Mouse (Mus musculus): Measurements from ENCODE around the gene Mia. TPM values are rescaled to one million over a fixed set of nuclear protein-coding genes. Genes with fewer than 3 reads are reported as not detected.

Gene Mia
- polyA plus RNA-seq (2012; rRNA removed) = 10.5 and 13.5 TPM in 2 replicates

- Histone ChIP-seq H3K4me3 (replicated peaks; ENCODE audit: extremely low read depth, low read depth, low read length) (no peak within 1 kb of the TSS), H3K4me1 (ENCODE audit: control insufficient read depth, insufficient read depth, low read length) (peaks cover 6% of the 10 kb centered on the region; the same call in 1 of the 2 replicates)
- TF ChIP-seq CTCF (IDR thresholded peaks at IDR 0.05; ENCODE audit: insufficient read depth, low read length) = no peak
- TF ChIP-seq POLR2A (IDR thresholded peaks at IDR 0.05; ENCODE audit: borderline replicate concordance, extremely low read depth, low read depth, low read length) = no peak
- DNase-seq = peak; percentile 25
- WGBS = 57% methylated on average over 14 of the region's 14 CpGs
Observed at GRCm38 (mm10) chr7:27180837-27181695, at the start of gene Mia, which contains the start of gene Gm21983. Gene Mia, minus strand, starts transcription at chr7:27181157. Gene Gm21983, minus strand, starts transcription at chr7:27181086.

DNA sequence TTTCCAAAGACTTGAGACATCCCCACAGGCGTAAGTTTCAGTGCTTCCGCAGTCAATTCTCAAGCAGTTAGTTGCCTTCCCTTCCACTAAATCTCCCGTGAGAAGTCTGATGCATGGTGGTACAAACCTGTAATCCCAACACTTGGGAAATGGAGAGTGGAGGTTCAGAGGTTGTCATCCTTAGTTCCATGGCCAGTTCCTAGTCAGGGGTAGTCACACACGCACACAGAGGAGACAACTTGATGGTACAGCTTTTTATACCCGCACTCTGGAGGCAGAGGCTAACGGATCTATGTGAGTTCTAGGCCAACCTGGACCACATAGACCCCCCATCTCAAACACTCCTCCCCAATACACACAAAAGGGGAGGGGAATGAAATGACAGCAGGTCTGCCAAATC lies 47.9 kb upstream of the Mia start:
- WGBS = 14% methylated on average over 6 of the region's 6 CpGs
- DNase-seq = no peak
- Histone ChIP-seq H3K4me1 (ENCODE audit: control insufficient read depth, insufficient read depth, low read length) (peaks cover 25% of the 10 kb centered on the region), H3K4me3 (replicated peaks; ENCODE audit: extremely low read depth, low read depth, low read length) (peak overlapping the region; percentile 77)
- TF ChIP-seq CTCF (IDR thresholded peaks at IDR 0.05; ENCODE audit: insufficient read depth, low read length) (no peak), POLR2A (IDR thresholded peaks at IDR 0.05; ENCODE audit: borderline replicate concordance, extremely low read depth, low read depth, low read length) (no peak)

DNA sequence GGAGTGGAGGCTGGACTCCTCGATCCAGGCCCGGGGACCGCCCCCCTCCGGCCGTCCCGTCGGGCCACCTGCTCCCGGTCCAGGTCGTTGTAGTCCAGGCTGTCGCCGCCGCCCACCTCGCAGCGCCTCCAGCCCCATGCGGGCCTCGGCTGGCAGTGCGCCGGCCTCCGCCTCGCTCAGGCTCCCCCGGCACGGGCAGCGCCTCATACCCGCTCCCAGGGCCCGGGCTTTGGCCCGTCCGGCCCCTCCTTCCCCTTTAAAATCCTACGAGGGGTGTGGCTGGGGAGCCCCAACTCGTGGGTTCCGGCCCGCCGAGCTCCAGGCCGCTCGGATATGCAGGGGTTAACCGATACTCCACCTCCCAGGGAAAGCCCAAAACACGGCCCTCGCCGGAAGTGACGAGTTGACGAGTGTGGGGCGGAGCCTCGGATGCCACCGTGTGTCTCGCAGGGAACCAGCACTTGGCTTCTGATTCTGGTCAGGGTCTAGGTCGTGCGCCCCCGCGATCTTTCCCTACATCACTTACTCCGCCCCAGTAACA lies 47.4 kb upstream of the Mia start, which contains the start of gene Itpkc:
TSS of gene Itpkc (minus strand) at position 381 of the 541 bp plus-strand sequence.
- no peak for TF ChIP-seq CTCF (IDR thresholded peaks at IDR 0.05; ENCODE audit: insufficient read depth, low read length)
- peak; percentile 98 for TF ChIP-seq POLR2A (IDR thresholded peaks at IDR 0.05; ENCODE audit: borderline replicate concordance, extremely low read depth, low read depth, low read length)
- WGBS = 1% methylated on average over 48 of the region's 49 CpGs
- peak; percentile 92 for DNase-seq
- H3K4me3 ChIP-seq (replicated peaks; ENCODE audit: extremely low read depth, low read depth, low read length) = peak within 1 kb of the TSS; percentile 77
- H3K4me1 ChIP-seq (ENCODE audit: control insufficient read depth, insufficient read depth, low read length) = peaks cover 20% of the 10 kb centered on the region

DNA sequence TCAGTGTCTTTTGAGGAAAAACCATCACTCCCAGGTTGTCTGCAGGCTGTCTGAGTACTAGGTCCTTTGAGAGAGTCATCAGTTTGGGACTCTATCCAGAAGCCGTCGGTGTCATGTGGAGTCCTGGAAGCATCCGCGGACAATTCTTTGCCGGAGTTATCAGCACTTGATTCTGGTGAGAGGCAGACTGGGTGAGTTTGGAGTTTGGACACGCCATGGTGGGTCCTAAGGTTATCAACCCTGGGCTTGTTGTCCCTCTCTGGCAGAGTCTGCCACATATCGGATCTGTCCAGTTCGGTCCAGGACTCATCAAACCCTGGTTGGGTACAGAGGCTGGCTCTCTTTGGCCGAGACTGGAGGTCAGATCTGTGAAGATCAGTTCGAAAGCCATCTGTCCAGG lies 46.7 kb upstream of the Mia start:
- DNase-seq = no peak
- peaks cover 19% of the 10 kb centered on the region for H3K4me1 ChIP-seq (ENCODE audit: control insufficient read depth, insufficient read depth, low read length)
- H3K4me3 ChIP-seq (replicated peaks; ENCODE audit: extremely low read depth, low read depth, low read length) = peak overlapping the region; percentile 77
- WGBS = 4% methylated on average over 10 of the region's 10 CpGs
- TF ChIP-seq CTCF (IDR thresholded peaks at IDR 0.05; ENCODE audit: insufficient read depth, low read length) = no peak
- TF ChIP-seq POLR2A (IDR thresholded peaks at IDR 0.05; ENCODE audit: borderline replicate concordance, extremely low read depth, low read depth, low read length) = no peak

GRCm38 (mm10) chr7:27227276-27227675 lies 46.3 kb upstream of the Mia start:
- peaks cover 16% of the 10 kb centered on the region for H3K4me1 ChIP-seq (ENCODE audit: control insufficient read depth, insufficient read depth, low read length)
- peak overlapping the region; percentile 77 for H3K4me3 ChIP-seq (replicated peaks; ENCODE audit: extremely low read depth, low read depth, low read length)
- WGBS = 28% methylated on average over 9 of the region's 9 CpGs
- DNase-seq = no peak
- no peak for TF ChIP-seq CTCF (IDR thresholded peaks at IDR 0.05; ENCODE audit: insufficient read depth, low read length)
- TF ChIP-seq POLR2A (IDR thresholded peaks at IDR 0.05; ENCODE audit: borderline replicate concordance, extremely low read depth, low read depth, low read length) = no peak

DNA sequence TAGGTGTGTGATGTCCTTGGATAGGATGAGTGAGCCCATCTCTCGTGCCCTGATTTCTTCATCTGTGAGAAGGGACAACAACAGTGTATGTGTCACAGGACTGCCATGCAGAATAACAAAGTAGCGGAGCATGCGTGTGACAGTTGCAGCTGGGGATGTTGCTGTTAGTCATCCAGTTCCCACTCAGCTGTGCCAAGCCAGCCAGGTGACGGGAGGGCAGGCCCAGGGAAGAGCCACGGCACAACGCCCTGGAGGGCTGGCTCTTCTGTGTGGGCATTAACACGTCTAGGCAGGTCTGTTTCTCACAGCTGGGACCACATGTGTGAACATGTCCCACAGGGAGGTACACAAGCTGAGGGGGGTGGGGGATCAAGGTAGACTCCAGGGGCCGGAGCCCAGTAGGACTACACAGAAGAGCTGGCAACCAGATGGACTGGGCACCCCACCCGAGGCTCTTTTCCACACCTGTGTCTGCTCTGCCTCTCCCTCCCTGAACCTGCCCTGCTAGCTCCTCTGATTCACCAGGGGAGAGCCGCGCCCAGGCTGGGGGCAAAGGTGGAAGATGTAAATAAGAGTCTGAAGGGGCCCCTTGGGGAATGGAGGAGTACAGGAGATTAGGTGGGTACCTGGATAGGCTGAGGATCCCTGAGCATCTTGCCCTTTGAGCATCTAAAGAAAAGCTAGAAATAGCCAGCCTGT lies 44.1 kb upstream of the Mia start:
- H3K4me3 ChIP-seq (replicated peaks; ENCODE audit: extremely low read depth, low read depth, low read length) = no peak overlapping the region
- H3K4me1 ChIP-seq (ENCODE audit: control insufficient read depth, insufficient read depth, low read length) = peaks cover 16% of the 10 kb centered on the region
- no peak for TF ChIP-seq POLR2A (IDR thresholded peaks at IDR 0.05; ENCODE audit: borderline replicate concordance, extremely low read depth, low read depth, low read length)
- no peak for TF ChIP-seq CTCF (IDR thresholded peaks at IDR 0.05; ENCODE audit: insufficient read depth, low read length)
- no peak for DNase-seq
- 64% methylated on average over 11 of the region's 11 CpGs for WGBS

- WGBS = 66% methylated on average over 1 of the region's 1 CpGs
- TF ChIP-seq POLR2A (IDR thresholded peaks at IDR 0.05; ENCODE audit: borderline replicate concordance, extremely low read depth, low read depth, low read length) = no peak
- no peak for TF ChIP-seq CTCF (IDR thresholded peaks at IDR 0.05; ENCODE audit: insufficient read depth, low read length)
- DNase-seq = no peak
- Histone ChIP-seq H3K4me1 (ENCODE audit: control insufficient read depth, insufficient read depth, low read length) (peaks cover 13% of the 10 kb centered on the region), H3K4me3 (replicated peaks; ENCODE audit: extremely low read depth, low read depth, low read length) (no peak overlapping the region)
Observed at GRCm38 (mm10) chr7:27222538-27222937, 41.6 kb upstream of the Mia start.

DNA sequence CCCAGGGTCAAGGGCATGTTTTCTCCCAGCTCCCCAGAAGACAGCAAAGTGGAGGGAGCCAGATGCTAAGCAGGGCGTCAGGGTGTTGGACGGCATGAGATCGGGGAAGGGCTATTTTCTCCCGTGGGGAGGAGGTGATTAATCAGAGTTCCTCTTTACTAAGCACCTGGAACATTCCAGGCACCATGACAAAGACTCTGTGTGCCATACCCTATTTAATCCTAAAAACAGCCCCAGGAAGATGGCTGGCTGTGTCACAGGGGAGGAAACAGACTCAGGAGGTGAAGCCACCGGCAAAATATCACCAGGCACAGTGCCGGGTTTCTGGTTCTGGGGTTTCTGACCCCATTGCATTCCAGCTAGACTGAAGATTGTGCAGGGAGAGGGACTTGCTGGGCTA lies 41.0 kb upstream of the Mia start:
- 55% methylated on average over 6 of the region's 6 CpGs for WGBS
- peaks cover 10% of the 10 kb centered on the region for H3K4me1 ChIP-seq (ENCODE audit: control insufficient read depth, insufficient read depth, low read length)
- H3K4me3 ChIP-seq (replicated peaks; ENCODE audit: extremely low read depth, low read depth, low read length) = no peak overlapping the region
- TF ChIP-seq CTCF (IDR thresholded peaks at IDR 0.05; ENCODE audit: insufficient read depth, low read length) = no peak
- TF ChIP-seq POLR2A (IDR thresholded peaks at IDR 0.05; ENCODE audit: borderline replicate concordance, extremely low read depth, low read depth, low read length) = no peak
- DNase-seq = no peak

- Histone ChIP-seq H3K4me3 (replicated peaks; ENCODE audit: extremely low read depth, low read depth, low read length) (no peak overlapping the region), H3K4me1 (ENCODE audit: control insufficient read depth, insufficient read depth, low read length) (peaks cover 8% of the 10 kb centered on the region)
- DNase-seq = no peak
- WGBS = 88% methylated on average over 11 of the region's 11 CpGs
- TF ChIP-seq CTCF (IDR thresholded peaks at IDR 0.05; ENCODE audit: insufficient read depth, low read length) = no peak
- TF ChIP-seq POLR2A (IDR thresholded peaks at IDR 0.05; ENCODE audit: borderline replicate concordance, extremely low read depth, low read depth, low read length) = no peak
Observed at GRCm38 (mm10) chr7:27219937-27220336, 39.0 kb upstream of the Mia start.
